Mouse (Mus musculus) neural tube, postnatal 0 days (tissue): ENCODE data around the gene Gjc3. TPM values are rescaled to one million over a fixed set of nuclear protein-coding genes. Genes with fewer than 3 reads are reported as not detected.

Experiments used
- polyA plus RNA-seq: library from polyadenylated mRNA; unstranded; fragments of >200 nt; fragmentation: Nextera tagmentation; extraction: Ambion mirVana; gene quantifications from 2 replicates; pipeline ENCODE4 v1.2.1, GENCODE M21; 2015

Gjc3 gene
- 8.3 and 8.5 TPM in 2 replicates for polyA plus RNA-seq

DNA sequence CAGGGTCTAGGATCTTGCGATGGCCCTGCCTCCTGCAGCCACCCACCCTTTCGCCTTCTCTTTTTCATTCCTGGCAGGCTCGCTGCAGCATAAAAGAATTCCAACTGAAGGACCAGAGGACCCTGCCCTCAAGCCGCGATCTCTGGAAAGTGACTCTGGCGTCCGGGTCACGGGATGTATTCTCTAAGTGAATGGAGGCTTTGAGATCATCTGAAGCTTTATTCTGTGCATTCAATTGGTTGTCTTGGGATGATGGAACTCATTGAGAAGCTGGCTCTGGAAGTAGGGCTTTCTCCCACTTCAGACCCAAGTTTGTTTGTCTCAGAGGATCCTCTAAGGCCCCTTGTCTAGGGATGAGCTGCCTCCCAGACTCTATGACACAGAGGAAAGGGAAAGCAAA, at the start of gene Gjc3:
Gene Gjc3 (minus strand): TSS at position 154 of the 400 bp plus-strand sequence.

DNA sequence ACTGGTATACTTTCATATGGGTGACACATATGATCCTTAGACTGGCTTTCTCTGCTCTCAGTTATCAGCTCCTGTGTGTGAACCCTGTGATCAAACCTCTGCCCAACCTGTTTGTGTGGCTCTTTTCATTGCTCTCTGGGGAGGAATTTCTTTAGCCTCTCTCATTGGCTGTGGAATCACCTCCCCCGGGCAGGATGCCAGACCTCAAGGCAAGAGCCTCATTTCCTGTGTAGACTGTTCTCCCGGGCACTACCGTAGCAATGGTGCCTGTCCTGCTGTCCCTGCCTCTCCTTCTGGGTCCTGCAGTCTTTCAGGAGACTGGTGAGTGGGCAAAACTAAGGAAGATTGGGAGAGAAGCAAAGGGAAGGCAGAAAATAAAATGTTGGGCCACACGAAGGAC, 18.4 kb upstream of the Gjc3 start, which contains the start of gene Azgp1:
Gene Azgp1 (plus strand): TSS at position 221 of the 400 bp plus-strand sequence.

DNA sequence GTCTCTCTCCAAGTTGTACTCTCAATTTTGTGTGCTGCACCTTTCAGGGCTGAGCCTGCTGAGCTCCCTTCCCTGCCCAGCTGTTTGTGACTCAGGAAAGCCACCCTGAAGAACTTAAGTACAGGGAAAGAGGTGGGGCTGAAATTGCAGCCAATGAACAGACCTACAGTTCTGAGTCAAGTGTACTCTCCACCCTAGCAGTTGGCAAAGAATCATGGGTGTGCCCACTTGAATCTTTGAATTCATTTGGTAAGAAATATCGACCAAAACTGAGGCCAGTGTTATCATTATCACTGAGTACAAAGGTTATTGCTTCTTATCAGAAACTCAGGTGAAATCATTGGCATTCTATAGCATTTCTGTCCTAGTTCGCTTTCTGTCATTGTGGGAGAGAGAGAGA, 41.4 kb downstream of the Gjc3 start, which contains the start of gene Cyp3a13:
Gene Cyp3a13 (minus strand): TSS at position 88 of the 400 bp plus-strand sequence.

Other genes with a start within 250 kb of the Gjc3 start
- gene Nyap1, start 221.5 kb downstream of the Gjc3 start, polyA plus RNA-seq = 26.4 and 29.9 TPM in 2 replicates
- 413 and 448 TPM in 2 replicates for gene Tsc22d4, start 217.4 kb downstream of the Gjc3 start, polyA plus RNA-seq
- 53.2 and 55.8 TPM in 2 replicates for gene Ppp1r35, start 184.2 kb downstream of the Gjc3 start, polyA plus RNA-seq
- gene Mepce, start 175.4 kb downstream of the Gjc3 start, polyA plus RNA-seq = 14.7 and 15.7 TPM in 2 replicates
- gene Zcwpw1, start 175.3 kb downstream of the Gjc3 start, polyA plus RNA-seq = 9.2 and 10.5 TPM in 2 replicates
- gene Pilra, start 126.8 kb downstream of the Gjc3 start, polyA plus RNA-seq = 0.58 and 0.71 TPM in 2 replicates
- 0.28 TPM in 1 of 2 replicates, not detected in the other for gene Pilrb1, start 105.0 kb downstream of the Gjc3 start, polyA plus RNA-seq
- not detected in 2 replicates for gene Pilrb2, start 91.3 kb downstream of the Gjc3 start, polyA plus RNA-seq
- 0.05 TPM in 1 of 2 replicates, not detected in the other for gene Cyp3a13, start 41.5 kb downstream of the Gjc3 start, polyA plus RNA-seq
- not detected in 2 replicates for gene Azgp1, start 18.4 kb upstream of the Gjc3 start, polyA plus RNA-seq
- gene Smok3a, start 58.2 kb upstream of the Gjc3 start, polyA plus RNA-seq = not detected in 2 replicates
- gene Smok3b, start 58.3 kb upstream of the Gjc3 start, polyA plus RNA-seq = 0.06 TPM in 1 of 2 replicates, not detected in the other
- gene Smok3c, start 90.1 kb upstream of the Gjc3 start, polyA plus RNA-seq = not detected in 2 replicates
- gene Zkscan1, start 122.0 kb upstream of the Gjc3 start, polyA plus RNA-seq = 11.5 and 12.2 TPM in 2 replicates
- gene Zscan21, start 153.8 kb upstream of the Gjc3 start, polyA plus RNA-seq = 44.6 and 50.0 TPM in 2 replicates
- 13.4 and 14.7 TPM in 2 replicates for gene Zfp113, start 192.6 kb upstream of the Gjc3 start, polyA plus RNA-seq
- 286 and 325 TPM in 2 replicates for gene Cops6, start 198.0 kb upstream of the Gjc3 start, polyA plus RNA-seq
- gene Ap4m1, start 208.9 kb upstream of the Gjc3 start, polyA plus RNA-seq = 13.9 and 15.4 TPM in 2 replicates
- gene Mcm7, start 209.3 kb upstream of the Gjc3 start, polyA plus RNA-seq = 31.9 and 36.3 TPM in 2 replicates
- 37.5 and 48.1 TPM in 2 replicates for gene Taf6, start 224.4 kb upstream of the Gjc3 start, polyA plus RNA-seq
- 20.7 and 23.5 TPM in 2 replicates for gene Cnpy4, start 224.4 kb upstream of the Gjc3 start, polyA plus RNA-seq
- 11.7 and 12.8 TPM in 2 replicates for gene Mblac1, start 231.2 kb upstream of the Gjc3 start, polyA plus RNA-seq